In genomic region chr12:54985257-54986051, GRCm38 (mm10) we compare ENCODE assay signal across 8 mouse cellular contexts. TPM values are rescaled to one million over a fixed set of nuclear protein-coding genes. Genes with fewer than 3 reads are reported as not detected.
DNase-seq lines count a peak whose midpoint lies in the region; ATAC-seq and TF ChIP-seq lines count a peak whose summit lies in the region.

No protein-coding gene starts in this region.

- H3K36me3 ChIP-seq in liver, embryonic 13.5 days: peaks cover 19% of the 10 kb centered on the region
- H3K36me3 ChIP-seq in stomach, embryonic 15.5 days: no peaks in the 10 kb centered on the region; the same call in 1 of the 2 replicates

- H3K27ac ChIP-seq in left cerebral cortex, adult 2 months: peak overlapping the region; percentile 66
- peak overlapping the region; percentile 97 for H3K27ac ChIP-seq in liver, embryonic 13.5 days
- H3K27ac ChIP-seq in stomach, embryonic 15.5 days: peak overlapping the region; percentile 92

- DNase-seq in left cerebral cortex, adult 2 months (ENCODE audit: extremely low spot score in 1 of 2, low spot score in 2 of 2): peak; percentile 33 to 46
- DNase-seq in left cerebral cortex, adult 8-10 months (ENCODE audit: low spot score in 2 of 2): no peak
- peak; percentile 72 for DNase-seq in embryo, embryonic 9.5 days (ENCODE audit: extremely low spot score)
- DNase-seq in heart, adult 18-20 months: peak; percentile 62 to 79
- peak; percentile 78 for DNase-seq in kidney, adult 18-20 months
- peak; percentile 44 for DNase-seq in liver, embryonic 13.5 days
- DNase-seq in natural killer cell, adult 2 months (ENCODE audit: low spot score in 2 of 2): peak; percentile 54 to 68

- 1% methylated on average over 74 of the region's 117 CpGs for WGBS in liver, embryonic 13.5 days (ENCODE audit: insufficient replicate concordance)
- under 1% methylated on average over 68 of the region's 117 CpGs for WGBS in stomach, embryonic 15.5 days

- H3K4me3 ChIP-seq in left cerebral cortex, adult 2 months: peak overlapping the region; percentile 62
- H3K4me3 ChIP-seq in liver, embryonic 13.5 days (replicated peaks): peak overlapping the region; percentile 93
- H3K4me3 ChIP-seq in stomach, embryonic 15.5 days (replicated peaks): peak overlapping the region; percentile 84

- peaks cover 43% of the 10 kb centered on the region for H3K4me1 ChIP-seq in liver, embryonic 13.5 days (replicated peaks)
- no peaks in the 10 kb centered on the region for H3K4me1 ChIP-seq in stomach, embryonic 15.5 days

- peak; percentile 64 for ATAC-seq in liver, embryonic 13.5 days (ENCODE audit: low read depth)
- ATAC-seq in stomach, embryonic 15.5 days (ENCODE audit: insufficient read depth, low FRiP score, low read depth): peak; percentile 74

- H3K27me3 ChIP-seq in liver, embryonic 13.5 days: no peaks in the 10 kb centered on the region
- no peaks in the 10 kb centered on the region for H3K27me3 ChIP-seq in stomach, embryonic 15.5 days (replicated peaks)

- H3K9me3 ChIP-seq in liver, embryonic 13.5 days (replicated peaks): no peaks in the 10 kb centered on the region
- H3K9me3 ChIP-seq in stomach, embryonic 15.5 days: no peaks in the 10 kb centered on the region

- intact Hi-C loops in left cerebral cortex, adult 2 months (cut with DNase I): loop anchor here (2.0 to 10.0 kb wide), 2 partner anchors 123 to 151 kb away; partner anchors contain the start of gene Cfl2

- H3K9ac ChIP-seq in liver, embryonic 13.5 days: peak overlapping the region; percentile 96
- peak overlapping the region; percentile 81 for H3K9ac ChIP-seq in stomach, embryonic 15.5 days

- peak overlapping the region; percentile 96 for H3K4me2 ChIP-seq in liver, embryonic 13.5 days
- H3K4me2 ChIP-seq in stomach, embryonic 15.5 days: peak overlapping the region; percentile 86

- TF ChIP-seq CTCF in left cerebral cortex, adult 2 months (IDR thresholded peaks at IDR 0.05): no peak; the same call in 1 of the 2 replicates

RNA-seq across cellular contexts. Expression of gene Gm20403, which starts 0.9 kb away (rescaled TPM):
- not detected for total RNA-seq in left cerebral cortex, adult 2 months (2021)
- total RNA-seq in left cerebral cortex, adult 8-10 months (2022): not detected
- total RNA-seq in heart, adult 18-20 months (2021): not detected
- not detected in 2 replicates for polyA plus RNA-seq in liver, embryonic 13.5 days (2015; fragmentation: Nextera tagmentation; extraction: Ambion mirVana)
- not detected in 2 replicates for polyA plus RNA-seq in stomach, embryonic 15.5 days (2015; fragmentation: Nextera tagmentation; extraction: Ambion mirVana)

RNA-seq across cellular contexts. Expression of gene Baz1a, which starts 28.7 kb away (rescaled TPM):
- total RNA-seq in left cerebral cortex, adult 2 months (2021): 1 to 10 TPM; 5.1 to 7.0 TPM
- total RNA-seq in left cerebral cortex, adult 8-10 months (2022): 1 to 10 TPM; 1.6 to 4.2 (median 3.4) TPM
- total RNA-seq in heart, adult 18-20 months (2021): 10 to 100 TPM in 1 of 2 experiments, 1 to 10 TPM in 1; 5.8 to 10.2 TPM
- 32.3 and 38.0 TPM in 2 replicates for polyA plus RNA-seq in liver, embryonic 13.5 days (2015; fragmentation: Nextera tagmentation; extraction: Ambion mirVana)
- 21.5 and 23.4 TPM in 2 replicates for polyA plus RNA-seq in stomach, embryonic 15.5 days (2015; fragmentation: Nextera tagmentation; extraction: Ambion mirVana)

Comparison
In these comparisons a context has a peak if more than half of its experiments do, and no peak if none do; other contexts are left out.
1. DNase-seq: peak in left cerebral cortex, adult 2 months (2 of 2), embryo, embryonic 9.5 days (single experiment), heart, adult 18-20 months (2 of 2), kidney, adult 18-20 months (single experiment), liver, embryonic 13.5 days (single experiment) and natural killer cell, adult 2 months (2 of 2); none in left cerebral cortex, adult 8-10 months (0 of 2).
2. Peak in every context shown above with its lines, with median percentiles within 50 percentile points of each other: H3K27ac ChIP-seq and H3K4me3 ChIP-seq.